In genomic region chr7:29293131-29294065, GRCm38 (mm10) we compare ENCODE assay signal across 10 mouse cellular contexts. TPM values are rescaled to one million over a fixed set of nuclear protein-coding genes. Genes with fewer than 3 reads are reported as not detected.
DNase-seq lines count a peak whose midpoint lies in the region; ATAC-seq and TF ChIP-seq lines count a peak whose summit lies in the region.
"Had no signal": no experiment of that assay in that cellular context is flagged by ENCODE, and none has a peak within 500 bp of the region (broad histone marks: within the 10 kb centered on the region; RNA-seq: fewer than 3 reads in every experiment).

No protein-coding gene starts in this region.

- H3K36me3 ChIP-seq in liver, embryonic 11.5 days (ENCODE audit: control insufficient read depth, insufficient read depth, low read length) = no peaks in the 10 kb centered on the region
- H3K36me3 ChIP-seq in forebrain, embryonic 12.5 days (replicated peaks) = no peaks in the 10 kb centered on the region
- H3K36me3 ChIP-seq in hindbrain, embryonic 12.5 days = no peaks in the 10 kb centered on the region
- H3K36me3 ChIP-seq in lung, embryonic 14.5 days (ENCODE audit: insufficient read depth) = peaks cover 13% of the 10 kb centered on the region; the same call in 1 of the 2 replicates

- 0 out of 2 replicates have a peak overlapping the region, but pooled peaks have one; percentile 20 for H3K9ac ChIP-seq in liver, embryonic 11.5 days (ENCODE audit: low read depth, low read length)
- H3K9ac ChIP-seq in forebrain, embryonic 12.5 days = no peak overlapping the region
- H3K9ac ChIP-seq in hindbrain, embryonic 12.5 days = no peak overlapping the region
- H3K9ac ChIP-seq in lung, embryonic 14.5 days = no peak overlapping the region

- no peaks in the 10 kb centered on the region for H3K9me3 ChIP-seq in liver, embryonic 11.5 days (ENCODE audit: control insufficient read depth, low read length)
- no peaks in the 10 kb centered on the region for H3K9me3 ChIP-seq in forebrain, embryonic 12.5 days
- no peaks in the 10 kb centered on the region for H3K9me3 ChIP-seq in hindbrain, embryonic 12.5 days (replicated peaks)
- H3K9me3 ChIP-seq in lung, embryonic 14.5 days (ENCODE audit: low read depth, low read length) = no peaks in the 10 kb centered on the region

- H3K27me3 ChIP-seq in liver, embryonic 11.5 days (replicated peaks; ENCODE audit: control insufficient read depth, insufficient read depth, low read length) = no peaks in the 10 kb centered on the region; the same call in 1 of the 2 replicates
- H3K27me3 ChIP-seq in forebrain, embryonic 12.5 days = peaks cover 23% of the 10 kb centered on the region
- peaks cover 6% of the 10 kb centered on the region; the same call in 1 of the 2 replicates for H3K27me3 ChIP-seq in hindbrain, embryonic 12.5 days
- no peaks in the 10 kb centered on the region for H3K27me3 ChIP-seq in lung, embryonic 14.5 days (ENCODE audit: insufficient read depth, low read length)
- H3K27me3 ChIP-seq: Patski had no signal

- TF ChIP-seq CTCF in lung, embryonic 14.5 days (IDR thresholded peaks at IDR 0.05; ENCODE audit: low read depth) = no peak

- no peak overlapping the region for H3K4me3 ChIP-seq in liver, embryonic 11.5 days (ENCODE audit: low read depth, low read length)
- no peak overlapping the region for H3K4me3 ChIP-seq in forebrain, embryonic 12.5 days (replicated peaks)
- no peak overlapping the region for H3K4me3 ChIP-seq in hindbrain, embryonic 12.5 days
- peak overlapping the region; percentile 16; the same call in 1 of the 2 replicates for H3K4me3 ChIP-seq in lung, embryonic 14.5 days (ENCODE audit: low read depth, low read length)

- H3K4me2 ChIP-seq in liver, embryonic 11.5 days = no peak overlapping the region; the same call in 1 of the 2 replicates
- no peak overlapping the region for H3K4me2 ChIP-seq in forebrain, embryonic 12.5 days
- H3K4me2 ChIP-seq in hindbrain, embryonic 12.5 days (replicated peaks) = no peak overlapping the region
- H3K4me2 ChIP-seq in lung, embryonic 14.5 days = peak overlapping the region; percentile 79

- DNase-seq in liver, embryonic 11.5 days (ENCODE audit: low spot score) = no peak
- no peak for DNase-seq in liver
- peak; percentile 80 for DNase-seq in lung, embryonic 14.5 days
- no peak for DNase-seq in adrenal gland, adult 8-10 months

- WGBS in liver, embryonic 11.5 days = 42% methylated on average over 19 of the region's 19 CpGs
- WGBS in forebrain, embryonic 12.5 days = 32% methylated on average over 19 of the region's 19 CpGs
- 18% methylated on average over 19 of the region's 19 CpGs for WGBS in hindbrain, embryonic 12.5 days
- WGBS in lung, embryonic 14.5 days = 26% methylated on average over 19 of the region's 19 CpGs

- H3K4me1 ChIP-seq in liver, embryonic 11.5 days (replicated peaks; ENCODE audit: control insufficient read depth, insufficient read depth, low read length) = peaks cover 29% of the 10 kb centered on the region
- peaks cover 53% of the 10 kb centered on the region for H3K4me1 ChIP-seq in forebrain, embryonic 12.5 days
- peaks cover 50% of the 10 kb centered on the region for H3K4me1 ChIP-seq in hindbrain, embryonic 12.5 days
- peaks cover 32% of the 10 kb centered on the region for H3K4me1 ChIP-seq in lung, embryonic 14.5 days (ENCODE audit: insufficient read depth)

- no peak for ATAC-seq in liver, embryonic 11.5 days (replicated peaks; ENCODE audit: low FRiP score)
- ATAC-seq in forebrain, embryonic 12.5 days (ENCODE audit: low FRiP score) = no peak
- ATAC-seq in hindbrain, embryonic 12.5 days (ENCODE audit: low FRiP score) = no peak; the same call in 1 of the 2 replicates
- ATAC-seq in lung, embryonic 14.5 days (ENCODE audit: insufficient read depth) = peak; percentile 28
- ATAC-seq in megakaryocyte progenitor cell, adult 5-6 weeks (replicated peaks; ENCODE audit: poor library complexity) = no peak
- ATAC-seq in activated CD4-positive, CD25-positive, alpha-beta regulatory T cell, adult 4 months = no peak
- ATAC-seq: Patski had no signal

- H3K27ac ChIP-seq in liver, embryonic 11.5 days (ENCODE audit: low read depth, low read length) = no peak overlapping the region; the same call in 1 of the 2 replicates
- peak overlapping the region; percentile 83 for H3K27ac ChIP-seq in forebrain, embryonic 12.5 days
- H3K27ac ChIP-seq in hindbrain, embryonic 12.5 days = peak overlapping the region; percentile 85
- H3K27ac ChIP-seq in lung, embryonic 14.5 days (ENCODE audit: low read depth) = peak overlapping the region; percentile 86

RNA-seq across cellular contexts. Expression of gene Ppp1r14a, which starts 4.3 kb away (rescaled TPM):
- polyA plus RNA-seq in liver, embryonic 11.5 days (2014; fragmentation: Nextera tagmentation; extraction: Ambion mirVana) = 6.0 and 6.9 TPM in 2 replicates
- polyA plus RNA-seq in forebrain, embryonic 12.5 days (2016; fragmentation: Nextera tagmentation; extraction: Ambion mirVana) = 14.8 and 16.5 TPM in 2 replicates
- polyA plus RNA-seq in hindbrain, embryonic 12.5 days (2016; fragmentation: Nextera tagmentation; extraction: Ambion mirVana) = 20.8 and 22.4 TPM in 2 replicates
- 114 and 127 TPM in 2 replicates for polyA plus RNA-seq in lung, embryonic 14.5 days (2014; fragmentation: Nextera tagmentation; extraction: Ambion mirVana)
- not detected in 2 replicates for total RNA-seq in megakaryocyte progenitor cell, adult 5-6 weeks (2015)
- total RNA-seq in megakaryocyte progenitor cell, adult 5-6 weeks (2017) = 1.1 TPM in 1 of 2 replicates, not detected in the other
- total RNA-seq in adrenal gland, adult 8-10 months (2022) = 1 to 10 TPM; 4.8 to 8.0 (median 5.5) TPM
- polyA plus RNA-seq in activated CD4-positive, CD25-positive, alpha-beta regulatory T cell, adult 4 months (2017; shearing (Covaris generic)) = not detected
- total RNA-seq: hematopoietic stem cell, adult 5-6 weeks had no signal

RNA-seq across cellular contexts. Expression of gene Dpf1, which starts 10.4 kb away (rescaled TPM):
- 6.1 and 7.5 TPM in 2 replicates for polyA plus RNA-seq in liver, embryonic 11.5 days (2014; fragmentation: Nextera tagmentation; extraction: Ambion mirVana)
- 118 and 147 TPM in 2 replicates for polyA plus RNA-seq in forebrain, embryonic 12.5 days (2016; fragmentation: Nextera tagmentation; extraction: Ambion mirVana)
- polyA plus RNA-seq in hindbrain, embryonic 12.5 days (2016; fragmentation: Nextera tagmentation; extraction: Ambion mirVana) = 102 and 110 TPM in 2 replicates
- 13.5 and 14.7 TPM in 2 replicates for polyA plus RNA-seq in lung, embryonic 14.5 days (2014; fragmentation: Nextera tagmentation; extraction: Ambion mirVana)
- total RNA-seq in megakaryocyte progenitor cell, adult 5-6 weeks (2015) = 0.05 and 0.73 TPM in 2 replicates
- 0.10 TPM in 1 of 2 replicates, not detected in the other for total RNA-seq in megakaryocyte progenitor cell, adult 5-6 weeks (2017)
- 1 to 10 TPM; 2.6 to 6.1 (median 4.0) TPM for total RNA-seq in adrenal gland, adult 8-10 months (2022)
- not detected for polyA plus RNA-seq in activated CD4-positive, CD25-positive, alpha-beta regulatory T cell, adult 4 months (2017; shearing (Covaris generic))

RNA-seq across cellular contexts. Expression of gene Spint2, which starts 11.7 kb away (rescaled TPM):
- polyA plus RNA-seq in liver, embryonic 11.5 days (2014; fragmentation: Nextera tagmentation; extraction: Ambion mirVana) = 51.6 and 53.7 TPM in 2 replicates
- polyA plus RNA-seq in forebrain, embryonic 12.5 days (2016; fragmentation: Nextera tagmentation; extraction: Ambion mirVana) = 42.2 and 45.0 TPM in 2 replicates
- polyA plus RNA-seq in hindbrain, embryonic 12.5 days (2016; fragmentation: Nextera tagmentation; extraction: Ambion mirVana) = 42.6 and 63.3 TPM in 2 replicates
- 243 and 265 TPM in 2 replicates for polyA plus RNA-seq in lung, embryonic 14.5 days (2014; fragmentation: Nextera tagmentation; extraction: Ambion mirVana)
- 60.8 and 62.8 TPM in 2 replicates for total RNA-seq in megakaryocyte progenitor cell, adult 5-6 weeks (2015)
- 21.2 and 34.1 TPM in 2 replicates for total RNA-seq in megakaryocyte progenitor cell, adult 5-6 weeks (2017)
- 100 to 1,000 TPM in 2 of 4 experiments, 10 to 100 TPM in 2; 75.9 to 116 (median 96.8) TPM for total RNA-seq in adrenal gland, adult 8-10 months (2022)
- 10 to 100 TPM; 66.6 to 70.2 TPM for polyA plus RNA-seq in activated CD4-positive, CD25-positive, alpha-beta regulatory T cell, adult 4 months (2017; shearing (Covaris generic))

RNA-seq across cellular contexts. Expression of gene 2200002D01Rik, which starts 45.1 kb away (rescaled TPM):
- 3.2 and 4.4 TPM in 2 replicates for polyA plus RNA-seq in liver, embryonic 11.5 days (2014; fragmentation: Nextera tagmentation; extraction: Ambion mirVana)
- 0.76 and 1.4 TPM in 2 replicates for polyA plus RNA-seq in forebrain, embryonic 12.5 days (2016; fragmentation: Nextera tagmentation; extraction: Ambion mirVana)
- 1.8 and 2.4 TPM in 2 replicates for polyA plus RNA-seq in hindbrain, embryonic 12.5 days (2016; fragmentation: Nextera tagmentation; extraction: Ambion mirVana)
- 4.6 and 4.7 TPM in 2 replicates for polyA plus RNA-seq in lung, embryonic 14.5 days (2014; fragmentation: Nextera tagmentation; extraction: Ambion mirVana)
- total RNA-seq in megakaryocyte progenitor cell, adult 5-6 weeks (2015) = 0.20 TPM in 1 of 2 replicates, not detected in the other
- 1.4 TPM in 1 of 2 replicates, not detected in the other for total RNA-seq in megakaryocyte progenitor cell, adult 5-6 weeks (2017)
- 1 to 10 TPM; 3.0 to 6.9 (median 3.7) TPM for total RNA-seq in adrenal gland, adult 8-10 months (2022)
- polyA plus RNA-seq in activated CD4-positive, CD25-positive, alpha-beta regulatory T cell, adult 4 months (2017; shearing (Covaris generic)) = 1 to 10 TPM; 2.7 to 3.6 TPM

RNA-seq across cellular contexts. Expression of gene Yif1b, which starts 55.3 kb away (rescaled TPM):
- 95.7 and 101 TPM in 2 replicates for polyA plus RNA-seq in liver, embryonic 11.5 days (2014; fragmentation: Nextera tagmentation; extraction: Ambion mirVana)
- 70.3 and 73.8 TPM in 2 replicates for polyA plus RNA-seq in forebrain, embryonic 12.5 days (2016; fragmentation: Nextera tagmentation; extraction: Ambion mirVana)
- polyA plus RNA-seq in hindbrain, embryonic 12.5 days (2016; fragmentation: Nextera tagmentation; extraction: Ambion mirVana) = 81.9 and 83.4 TPM in 2 replicates
- 121 and 123 TPM in 2 replicates for polyA plus RNA-seq in lung, embryonic 14.5 days (2014; fragmentation: Nextera tagmentation; extraction: Ambion mirVana)
- total RNA-seq in megakaryocyte progenitor cell, adult 5-6 weeks (2015) = 75.8 and 77.8 TPM in 2 replicates
- total RNA-seq in megakaryocyte progenitor cell, adult 5-6 weeks (2017) = 28.2 and 34.1 TPM in 2 replicates
- total RNA-seq in adrenal gland, adult 8-10 months (2022) = 10 to 100 TPM; 42.7 to 50.6 (median 44.6) TPM
- polyA plus RNA-seq in activated CD4-positive, CD25-positive, alpha-beta regulatory T cell, adult 4 months (2017; shearing (Covaris generic)) = 10 to 100 TPM; 57.6 to 73.2 TPM
